Mouse (Mus musculus) intestine, embryonic 14.5 days (tissue): Measurements from ENCODE around the gene Zbtb1. TPM values are rescaled to one million over a fixed set of nuclear protein-coding genes. Genes with fewer than 3 reads are reported as not detected.
"Not testable (repeated sequence)": the region's sequence is repeated elsewhere in the genome, so short reads cannot be mapped to it uniquely, and the experiment has no call there.

Experiments used
- ATAC-seq: fragments of 200-750 bp; cut with Nextera tagmentation; replicated peaks from 2 replicates; pipeline ENCODE4 v1.8.0; 2017; ENCODE audit warnings: low read depth, moderate number of reproducible peaks, moderate TSS enrichment, moderate library complexity; ENCODE audit not compliant: low FRiP score, low TSS enrichment
- DNase-seq: peaks from one replicate; pipeline ENCODE4 v3.0.0-alpha.2; 2018; ENCODE audit warnings: low spot score
- H3K27ac ChIP-seq: fragments of 300-500 bp; sonication (generic); 2 replicates; pipeline ENCODE4 v1.5.1; 2014; ENCODE audit warnings: low read depth, mild to moderate bottlenecking, control low read depth
- H3K27me3 ChIP-seq: fragments of 300-500 bp; sonication (generic); replicated peaks from 2 replicates; pipeline ENCODE4 v1.6.1; 2014; ENCODE audit warnings: low read length, control low read depth; ENCODE audit not compliant: control insufficient read depth, insufficient read depth
- H3K36me3 ChIP-seq: fragments of 300-500 bp; sonication (generic); 2 replicates; pipeline ENCODE4 v1.6.1; 2014; ENCODE audit warnings: low read length, control low read depth; ENCODE audit not compliant: control insufficient read depth, insufficient read depth
- H3K4me1 ChIP-seq: fragments of 300-500 bp; sonication (generic); replicated peaks from 2 replicates; pipeline ENCODE4 v1.6.1; 2014; ENCODE audit warnings: low read length, control low read depth, mixed read lengths; ENCODE audit not compliant: control insufficient read depth, insufficient read depth
- H3K4me2 ChIP-seq: fragments of 300-500 bp; sonication (generic); 2 replicates; pipeline ENCODE4 v1.6.1; 2014; ENCODE audit warnings: low read length
- H3K4me3 ChIP-seq: fragments of 300-500 bp; sonication (generic); 2 replicates; pipeline ENCODE4 v1.5.1; 2014; ENCODE audit warnings: low read depth, low read length, control low read depth, mixed read lengths
- H3K9ac ChIP-seq: fragments of 300-500 bp; sonication (generic); 2 replicates; pipeline ENCODE4 v1.6.1; 2014; ENCODE audit warnings: mild to moderate bottlenecking, low read length
- H3K9me3 ChIP-seq: fragments of 300-500 bp; sonication (generic); 2 replicates; pipeline ENCODE4 v1.6.1; 2016; ENCODE audit warnings: low read length, control low read depth; ENCODE audit not compliant: control insufficient read depth
- WGBS: fragments of 180-500 bp; shearing (Covaris S2); extraction: QIAGEN DNeasy Blood & Tissue Kit; methylation state at CpG from one replicate; pipeline ENCODE4 v1.1.7; 2014; 5-methylcytosine and 5-hydroxymethylcytosine counted together
- polyA plus RNA-seq: library from polyadenylated mRNA; unstranded; fragments of >200 nt; fragmentation: Nextera tagmentation; extraction: Ambion mirVana; gene quantifications from 2 replicates; pipeline ENCODE4 v1.2.1, GENCODE M21; 2014

Gene Zbtb1
- polyA plus RNA-seq, 1 experiment from 2014 or later, result 9.4 TPM

DNA sequence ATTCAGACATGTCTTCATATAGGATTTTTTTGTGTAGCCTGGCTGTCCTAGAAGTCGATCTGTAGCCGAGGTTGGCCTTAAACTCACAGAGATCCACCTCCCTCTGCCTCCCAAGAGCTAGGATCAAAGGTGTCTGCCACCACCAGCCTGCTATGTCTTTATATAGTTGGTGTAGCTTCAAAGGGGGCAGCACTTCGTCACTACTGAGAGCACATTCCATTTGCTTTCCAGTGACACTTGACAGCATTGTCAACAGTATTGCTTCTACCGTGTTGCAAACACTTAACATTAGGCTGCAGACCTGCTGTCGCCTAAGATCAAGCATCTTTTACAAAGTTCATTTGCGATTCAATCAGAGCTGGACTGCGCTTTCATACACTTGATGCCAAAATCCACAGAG lies 64.0 kb downstream of the Zbtb1 start:
- H3K4me1 ChIP-seq, result peaks cover 7% of the 10 kb centered on the region
- DNase-seq, result no peak
- WGBS, result 38% methylated on average over 7 of the region's 7 CpGs
- ATAC-seq, result no peak
- H3K4me3 ChIP-seq, result no peak overlapping the region
- H3K36me3 ChIP-seq, result no peaks in the 10 kb centered on the region
- H3K9me3 ChIP-seq, result no peaks in the 10 kb centered on the region
- H3K27ac ChIP-seq, result no peak overlapping the region
- no peaks in the 10 kb centered on the region for H3K27me3 ChIP-seq
- H3K4me2 ChIP-seq, result no peak overlapping the region
- H3K9ac ChIP-seq, result no peak overlapping the region

DNA sequence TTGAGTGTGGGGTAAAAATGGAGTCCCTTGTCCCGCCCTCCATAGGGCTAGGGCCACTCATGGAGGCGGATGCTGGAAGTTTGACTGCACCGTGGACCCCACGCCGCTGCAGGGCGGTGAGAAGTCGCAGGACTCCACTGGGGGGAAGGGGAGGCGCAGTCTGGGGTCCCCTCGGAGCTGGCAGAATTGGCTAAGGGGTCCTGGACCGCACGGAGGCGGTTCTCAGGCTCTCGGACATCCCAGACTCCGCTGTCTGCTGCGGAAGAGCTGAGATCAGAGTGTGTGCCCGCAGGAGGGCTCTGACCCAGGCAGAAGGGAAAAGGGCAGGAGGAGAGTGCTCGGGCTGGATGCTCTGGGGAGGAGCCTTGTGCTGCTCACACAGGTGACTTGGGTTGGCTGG lies 65.0 kb downstream of the Zbtb1 start:
- peak; percentile 79 for ATAC-seq
- WGBS, result 3% methylated on average over 17 of the region's 17 CpGs
- peaks cover 7% of the 10 kb centered on the region for H3K4me1 ChIP-seq
- DNase-seq, result peak; percentile 61
- H3K9me3 ChIP-seq, result no peaks in the 10 kb centered on the region
- H3K27me3 ChIP-seq, result no peaks in the 10 kb centered on the region
- H3K4me2 ChIP-seq, result peak overlapping the region; percentile 71
- H3K27ac ChIP-seq, result no peak overlapping the region
- H3K4me3 ChIP-seq, result peak overlapping the region; percentile 38
- H3K36me3 ChIP-seq, result no peaks in the 10 kb centered on the region
- H3K9ac ChIP-seq, result peak overlapping the region; percentile 47; the same call in 1 of the 2 replicates

DNA sequence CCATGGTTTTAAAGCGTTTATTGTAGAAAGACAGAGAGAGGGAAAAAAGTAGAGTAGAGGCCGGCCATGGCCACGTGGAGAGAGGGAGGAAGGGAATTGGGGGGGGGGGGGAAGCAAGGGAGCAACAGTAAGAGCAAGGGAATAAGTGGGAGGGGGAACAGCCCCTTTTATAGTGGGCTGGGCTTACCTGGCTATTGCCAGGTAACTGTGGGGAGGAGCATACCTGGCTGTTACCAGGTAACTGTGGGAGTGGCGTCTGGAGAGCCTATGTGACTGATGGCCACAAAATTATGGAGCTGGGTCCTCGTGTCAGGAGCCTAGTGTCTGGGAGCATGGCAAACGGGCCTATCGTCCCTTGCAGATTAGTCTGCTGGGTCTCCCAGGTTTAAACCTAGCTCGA lies 65.5 kb downstream of the Zbtb1 start:
- H3K4me2 ChIP-seq, result peak overlapping the region; percentile 71
- 35% methylated on average over 8 of the region's 8 CpGs for WGBS
- H3K36me3 ChIP-seq, result no peaks in the 10 kb centered on the region
- no peaks in the 10 kb centered on the region for H3K27me3 ChIP-seq
- ATAC-seq (peak; percentile 26; the same call in 1 of the 2 replicates), DNase-seq (no peak)
- no peak overlapping the region for H3K27ac ChIP-seq
- peak overlapping the region; percentile 38 for H3K4me3 ChIP-seq
- H3K9me3 ChIP-seq, result no peaks in the 10 kb centered on the region
- peaks cover 7% of the 10 kb centered on the region for H3K4me1 ChIP-seq
- peak overlapping the region; percentile 47; the same call in 1 of the 2 replicates for H3K9ac ChIP-seq

DNA sequence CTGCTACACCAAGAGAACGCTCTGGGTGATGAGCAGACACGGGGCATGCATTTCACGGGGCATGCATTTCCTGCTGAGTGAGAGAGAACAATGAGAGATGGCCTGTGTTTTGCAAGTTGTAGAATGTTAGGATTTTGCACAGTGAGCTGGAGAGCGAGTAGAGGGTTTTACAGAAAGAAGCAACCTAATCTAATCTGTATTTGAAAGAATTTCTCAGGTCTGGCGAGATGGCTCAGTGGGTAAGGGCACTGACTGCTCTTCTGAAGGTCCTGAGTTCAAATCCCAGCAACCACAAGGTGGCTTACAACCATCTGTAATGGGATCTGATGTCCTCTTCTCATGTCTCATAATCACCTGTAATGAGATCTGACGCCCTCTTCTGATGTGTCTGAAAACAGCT lies 73.4 kb downstream of the Zbtb1 start:
- not testable (repeated sequence) for H3K36me3 ChIP-seq, H3K4me3 ChIP-seq, DNase-seq, H3K4me1 ChIP-seq, H3K27ac ChIP-seq, H3K27me3 ChIP-seq, H3K9ac ChIP-seq, H3K4me2 ChIP-seq, ATAC-seq, H3K9me3 ChIP-seq
- WGBS, result 85% methylated on average over 6 of the region's 6 CpGs

DNA sequence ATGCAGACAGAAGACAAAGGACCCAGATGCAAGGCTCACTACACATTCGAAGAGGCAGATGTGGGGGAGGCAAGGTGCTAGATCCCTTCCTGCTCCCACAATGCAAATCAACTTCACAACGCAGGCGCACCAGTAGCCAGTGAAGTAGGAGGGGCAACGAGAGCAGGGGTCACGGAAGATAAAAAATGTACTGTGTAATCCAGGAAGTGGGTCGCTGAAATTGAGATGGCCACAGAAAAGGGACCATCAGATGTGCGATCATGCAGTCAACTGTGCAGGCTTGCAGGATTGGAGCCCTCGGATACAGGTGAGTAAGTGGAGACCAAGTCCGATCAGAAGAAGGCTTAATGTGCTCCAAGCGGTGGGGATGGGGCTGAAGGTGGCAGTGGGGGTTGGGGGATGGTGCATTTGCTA lies 74.3 kb downstream of the Zbtb1 start:
- Histone ChIP-seq H3K4me1 (0 out of 2 replicates have a peak, but pooled peaks cover 2% of the 10 kb centered on the region), H3K9me3 (no peaks in the 10 kb centered on the region), H3K36me3 (no peaks in the 10 kb centered on the region), H3K4me2 (no peak overlapping the region), H3K27ac (no peak overlapping the region), H3K9ac (no peak overlapping the region), H3K27me3 (no peaks in the 10 kb centered on the region), H3K4me3 (0 out of 2 replicates have a peak overlapping the region, but pooled peaks have one; percentile 2)
- ATAC-seq, result no peak
- WGBS, result 63% methylated on average over 10 of the region's 10 CpGs
- no peak for DNase-seq

DNA sequence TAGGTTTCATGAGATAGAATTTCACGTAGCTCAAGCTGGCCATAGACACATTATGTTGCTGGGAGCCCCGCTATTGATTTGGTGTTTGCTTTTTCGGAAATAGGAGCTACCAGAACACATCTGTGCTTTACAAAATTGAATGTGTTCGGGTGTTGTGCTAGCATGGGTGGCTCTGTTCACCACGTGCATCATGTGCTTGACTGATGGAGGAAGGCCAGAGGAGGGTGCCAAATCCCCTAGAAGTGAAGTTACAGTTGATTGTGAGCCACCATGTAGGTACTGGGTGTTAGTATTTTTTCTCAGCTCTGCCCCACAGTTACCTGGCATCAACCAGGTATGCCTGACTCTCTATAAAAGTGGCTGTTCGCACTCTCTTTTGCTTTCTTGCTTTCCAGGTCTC lies 74.8 kb downstream of the Zbtb1 start:
- no peaks in the 10 kb centered on the region for H3K36me3 ChIP-seq
- no peak for ATAC-seq
- 0 out of 2 replicates have a peak overlapping the region, but pooled peaks have one; percentile 2 for H3K4me3 ChIP-seq
- 86% methylated on average over 6 of the region's 6 CpGs for WGBS
- no peak for DNase-seq
- no peak overlapping the region for H3K4me2 ChIP-seq
- no peak overlapping the region for H3K27ac ChIP-seq
- H3K9me3 ChIP-seq, result no peaks in the 10 kb centered on the region
- no peaks in the 10 kb centered on the region for H3K27me3 ChIP-seq
- H3K4me1 ChIP-seq, result 0 out of 2 replicates have a peak, but pooled peaks cover 2% of the 10 kb centered on the region
- H3K9ac ChIP-seq, result no peak overlapping the region

DNA sequence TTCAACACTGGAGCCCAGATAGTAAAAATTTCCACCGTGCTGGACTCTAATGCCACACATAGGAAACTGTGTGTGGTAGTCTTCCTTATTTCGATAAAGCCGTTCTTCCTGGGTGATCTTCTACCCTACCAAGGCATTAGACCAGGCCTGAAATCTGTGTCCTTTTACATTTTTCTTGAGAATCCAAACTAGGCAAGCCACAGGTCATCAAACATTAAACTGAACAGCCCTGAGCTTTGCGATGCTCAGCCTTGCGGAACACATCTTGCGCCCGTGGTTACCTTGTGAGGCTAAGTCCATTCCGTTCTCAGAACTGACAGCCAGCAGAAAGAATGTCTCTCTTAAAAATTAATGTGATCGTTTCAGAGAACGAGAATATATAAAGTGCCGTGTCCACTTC lies 76.1 kb downstream of the Zbtb1 start:
- no peak for ATAC-seq
- Histone ChIP-seq H3K4me1 (0 out of 2 replicates have a peak, but pooled peaks cover 2% of the 10 kb centered on the region), H3K27me3 (no peaks in the 10 kb centered on the region), H3K9ac (no peak overlapping the region), H3K36me3 (no peaks in the 10 kb centered on the region), H3K4me3 (no peak overlapping the region), H3K9me3 (no peaks in the 10 kb centered on the region), H3K4me2 (no peak overlapping the region), H3K27ac (no peak overlapping the region)
- WGBS, result 81% methylated on average over 11 of the region's 11 CpGs
- no peak for DNase-seq

Other genes starting within 250 kb of the Zbtb1 start
- not detected in 2 replicates for gene Esr2, start 193.0 kb upstream of the Zbtb1 start, polyA plus RNA-seq
- gene Tex21, start 123.5 kb upstream of the Zbtb1 start, polyA plus RNA-seq, result not detected in 2 replicates
- gene Mthfd1, start 115.0 kb upstream of the Zbtb1 start, polyA plus RNA-seq, result 98.8 and 101 TPM in 2 replicates
- 4.2 and 5.1 TPM in 2 replicates for gene Akap5, start 45.4 kb upstream of the Zbtb1 start, polyA plus RNA-seq
- gene Zbtb25, start 664 bp upstream of the Zbtb1 start, polyA plus RNA-seq, result 16.1 and 17.7 TPM in 2 replicates
- 9.2 and 10.3 TPM in 2 replicates for gene Hspa2, start 33.9 kb downstream of the Zbtb1 start, polyA plus RNA-seq
- 1.4 and 1.9 TPM in 2 replicates for gene Ppp1r36, start 47.3 kb downstream of the Zbtb1 start, polyA plus RNA-seq
- 9.5 and 10.4 TPM in 2 replicates for gene Plekhg3, start 160.6 kb downstream of the Zbtb1 start, polyA plus RNA-seq